Mouse (Mus musculus) megakaryocyte progenitor cell, adult 5-6 weeks (primary cell): ENCODE measurements around the gene Abcb1b. TPM values are rescaled to one million over a fixed set of nuclear protein-coding genes. Genes with fewer than 3 reads are reported as not detected.
"Not testable (repeated sequence)": the region's sequence is repeated elsewhere in the genome, so short reads cannot be mapped to it uniquely, and the experiment has no call there.

Experiments used
- ATAC-seq: replicated peaks from 2 replicates; pipeline ENCODE4 v1.8.0; 2016; ENCODE audit warnings: mild to moderate bottlenecking, moderate TSS enrichment, inconsistent platforms; ENCODE audit not compliant: poor library complexity
- total RNA-seq, 2 experiments: library from RNA; stranded (forward) in 1 of 2; stranded (reverse) in 1 of 2; fragments of 157-497, 149-512 nt in 1 of 2; fragments of 200-1000 nt in 1 of 2; gene quantifications; 2 replicates each; pipeline versions ENCODE4 v1.2.3 to v1.2.4; 2015 to 2017

The Abcb1b gene
- 11.4 and 17.3 TPM in 2 replicates for total RNA-seq (2015)
- 26.9 and 27.2 TPM in 2 replicates for total RNA-seq (2017)

DNA sequence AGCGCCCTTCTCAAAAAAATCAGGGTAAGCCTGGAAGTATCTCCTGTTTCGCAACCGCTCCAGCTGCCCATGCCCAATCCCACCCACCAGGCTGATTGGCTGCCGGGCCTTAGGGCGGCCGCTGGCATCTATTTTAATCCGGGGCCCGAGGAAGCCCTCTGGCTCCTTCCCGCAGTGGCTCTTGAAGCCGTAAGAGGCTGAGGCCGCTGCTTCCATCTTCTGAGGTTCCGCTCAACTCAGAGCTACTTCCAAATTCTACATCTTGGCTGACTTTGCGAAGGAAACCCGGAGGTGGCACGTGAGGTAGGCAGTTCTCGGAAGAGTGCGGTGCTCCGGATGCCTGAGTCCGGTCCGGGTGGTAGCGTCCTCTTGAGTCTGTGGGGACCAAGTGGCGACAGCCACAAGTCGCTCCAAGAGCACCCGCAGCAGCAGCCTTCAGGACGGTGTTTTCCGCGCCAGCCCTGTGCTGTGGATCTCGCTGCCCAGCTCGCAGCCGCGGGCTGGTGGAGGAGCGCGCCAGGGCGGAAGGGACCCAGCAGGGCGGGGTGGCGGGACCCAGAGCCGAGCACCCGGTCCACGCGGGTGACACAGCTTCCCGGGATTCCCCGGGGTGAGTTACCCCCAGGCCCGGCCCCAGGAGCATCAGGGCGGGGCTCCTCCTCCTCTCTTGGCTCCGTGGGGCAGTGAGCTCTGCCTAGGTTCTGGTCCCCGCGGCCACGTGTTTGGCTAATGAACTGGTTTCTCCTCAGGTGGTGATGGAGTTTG lies at the start of gene Abcb1b:
Gene Abcb1b, plus strand, starts transcription at position 161 of the 765 bp plus-strand sequence.
- ATAC-seq, result peak; percentile 85

DNA sequence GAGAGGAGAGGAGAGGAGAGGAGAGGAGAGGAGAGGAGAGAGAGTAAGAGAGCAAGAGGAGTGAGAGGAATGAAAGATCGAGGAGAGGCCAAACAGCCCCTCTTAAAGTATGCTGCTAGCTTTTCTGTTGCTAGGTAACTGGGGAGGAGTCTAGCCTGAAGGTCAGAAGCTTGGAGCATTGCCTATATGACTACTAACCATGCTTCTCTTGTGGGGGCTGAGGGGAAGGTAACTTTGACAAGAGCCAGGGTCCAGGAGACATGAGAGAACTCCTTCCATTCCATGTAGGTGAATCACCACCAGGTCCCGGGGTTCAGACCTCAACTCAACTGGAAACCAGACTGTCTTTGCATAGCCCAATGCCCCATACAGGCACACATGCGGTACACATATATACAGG lies 25.1 kb upstream of the Abcb1b start:
- no peak for ATAC-seq

DNA sequence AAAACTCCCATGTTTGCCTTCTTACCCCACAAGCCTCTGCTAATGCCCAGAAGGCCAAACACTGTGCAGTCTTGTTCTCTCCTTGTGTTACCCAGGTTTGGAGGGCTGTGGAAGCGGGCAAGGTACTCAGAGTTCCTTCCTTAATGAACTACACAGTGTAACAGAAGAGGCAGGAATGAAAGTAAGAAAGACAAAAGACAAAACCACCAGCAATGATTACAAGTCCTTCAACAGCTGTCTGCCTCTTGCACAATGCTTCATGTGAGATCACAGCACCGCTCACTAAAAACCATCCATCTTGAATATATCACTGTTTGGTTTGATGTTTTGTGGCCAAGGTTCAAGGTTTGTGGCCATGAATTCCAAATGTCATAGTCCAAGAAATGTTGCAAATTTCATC lies 19.6 kb upstream of the Abcb1b start:
- peak; percentile 61 for ATAC-seq

GRCm38 (mm10) chr5:8778751-8779150 lies 19.2 kb upstream of the Abcb1b start:
- no peak for ATAC-seq

GRCm38 (mm10) chr5:8792281-8792680 lies 5.7 kb upstream of the Abcb1b start:
- ATAC-seq, result no peak

- peak; percentile 11; the same call in 1 of the 2 replicates for ATAC-seq
Measured at GRCm38 (mm10) chr5:8798752-8799115, 787 bp downstream of the Abcb1b start.

DNA sequence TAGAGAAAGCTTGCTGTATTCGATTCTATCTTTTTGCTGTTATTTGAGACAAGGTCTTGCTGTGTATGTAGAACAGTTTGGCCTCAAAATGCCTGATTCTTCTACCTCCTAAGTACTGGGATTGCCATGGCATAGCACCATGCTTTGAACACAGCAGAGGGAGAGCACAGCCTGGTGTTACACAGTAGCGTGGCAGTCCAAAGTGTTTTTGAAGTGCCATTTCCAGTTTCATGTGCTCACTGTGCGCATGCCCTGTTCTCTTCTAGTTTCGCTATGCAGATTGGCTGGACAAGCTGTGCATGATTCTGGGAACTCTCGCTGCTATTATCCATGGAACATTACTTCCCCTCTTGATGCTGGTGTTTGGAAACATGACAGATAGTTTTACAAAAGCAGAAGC lies 7.8 kb downstream of the Abcb1b start:
- peak; percentile 67 for ATAC-seq

GRCm38 (mm10) chr5:8807137-8808004 lies 9.4 kb downstream of the Abcb1b start:
- peak; percentile 69 for ATAC-seq

- ATAC-seq, result no peak
Measured at GRCm38 (mm10) chr5:8813872-8814271, 15.9 kb downstream of the Abcb1b start.

- ATAC-seq, result no peak
Measured at GRCm38 (mm10) chr5:8819635-8820591, 22.0 kb downstream of the Abcb1b start.

DNA sequence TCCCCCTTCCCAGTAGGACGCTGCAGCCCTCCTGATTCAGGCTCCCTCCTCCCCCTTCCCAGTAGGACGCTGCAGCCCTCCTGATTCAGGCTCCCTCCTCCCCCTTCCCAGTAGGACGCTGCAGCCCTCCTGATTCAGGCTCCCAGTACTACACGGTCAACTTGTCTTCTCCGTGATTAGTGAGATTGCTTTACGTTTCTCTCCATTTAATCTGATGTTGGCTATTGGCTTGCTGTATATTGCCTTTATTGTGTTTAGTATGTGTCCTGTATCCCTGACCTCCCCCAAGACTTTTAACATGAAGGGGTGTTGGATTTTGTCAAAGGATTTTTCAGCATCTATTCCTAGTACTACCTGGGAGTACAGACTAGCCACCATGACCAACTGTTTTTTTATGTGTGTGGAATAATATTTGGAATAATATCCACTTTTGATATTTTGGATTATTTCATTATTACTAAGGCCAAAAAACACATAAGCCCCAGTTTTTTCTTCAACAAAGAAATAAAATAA lies 22.7 kb downstream of the Abcb1b start:
- ATAC-seq, result not testable (repeated sequence)

GRCm38 (mm10) chr5:8838661-8839438 lies 40.9 kb downstream of the Abcb1b start:
- no peak for ATAC-seq

DNA sequence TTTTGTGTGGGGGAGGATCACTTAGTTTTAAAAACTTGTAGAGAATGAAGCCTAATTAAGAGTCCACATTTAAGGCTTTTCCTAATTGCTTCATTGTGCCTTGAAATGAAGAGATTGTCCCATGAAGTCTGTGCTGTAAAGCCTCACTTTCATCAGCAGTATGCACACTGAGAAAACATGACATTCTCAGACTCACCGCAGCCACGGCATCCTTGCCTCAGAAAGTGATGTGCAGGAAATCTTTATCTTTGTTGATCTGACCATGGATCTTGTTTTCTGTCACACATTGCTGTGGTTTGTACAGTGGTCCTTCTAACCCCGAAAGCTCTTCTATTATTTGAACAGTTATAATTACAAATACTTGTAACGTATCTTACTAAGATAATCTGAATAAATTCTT lies 41.7 kb downstream of the Abcb1b start:
- no peak for ATAC-seq

DNA sequence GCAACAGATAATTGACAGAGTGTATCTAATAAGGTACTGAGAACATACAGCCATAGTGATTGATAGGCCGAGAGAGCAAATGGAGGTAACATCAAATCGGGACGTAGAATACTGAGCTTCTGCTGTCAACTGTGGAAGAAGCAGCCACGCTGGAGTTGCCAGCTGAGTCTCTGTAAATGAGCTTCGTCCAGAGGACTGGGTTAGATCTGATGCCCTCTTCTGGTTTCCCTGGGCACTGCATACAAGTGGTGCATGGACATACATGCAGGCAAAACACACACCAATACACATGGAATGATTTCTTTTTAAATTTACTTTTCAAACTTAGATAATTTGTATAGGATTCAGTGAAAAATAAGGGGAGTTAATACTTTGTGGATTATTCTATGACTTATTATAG lies 42.9 kb downstream of the Abcb1b start:
- peak; percentile 98 for ATAC-seq

DNA sequence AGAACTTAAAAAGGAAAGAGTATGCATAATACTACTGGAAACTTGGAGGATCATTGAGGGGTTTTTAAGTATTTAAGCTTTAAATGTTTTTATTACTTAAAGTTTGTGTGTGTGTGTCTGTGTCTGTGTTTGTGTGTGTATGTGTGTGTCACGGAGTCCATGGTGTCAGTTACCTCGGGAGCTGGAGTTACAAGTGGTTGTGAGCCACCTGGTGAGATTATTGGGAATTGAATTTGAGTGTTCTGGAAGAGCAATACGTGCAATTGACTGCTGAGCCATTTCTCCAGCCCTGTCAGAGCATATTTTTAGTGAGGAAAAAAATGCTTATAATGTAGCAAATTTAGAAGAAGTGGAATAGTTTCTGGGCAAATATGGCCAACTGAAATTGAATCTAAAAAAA lies 44.9 kb downstream of the Abcb1b start:
- no peak for ATAC-seq

- not testable (repeated sequence) for ATAC-seq
Measured at GRCm38 (mm10) chr5:8848607-8849575, 50.9 kb downstream of the Abcb1b start.

DNA sequence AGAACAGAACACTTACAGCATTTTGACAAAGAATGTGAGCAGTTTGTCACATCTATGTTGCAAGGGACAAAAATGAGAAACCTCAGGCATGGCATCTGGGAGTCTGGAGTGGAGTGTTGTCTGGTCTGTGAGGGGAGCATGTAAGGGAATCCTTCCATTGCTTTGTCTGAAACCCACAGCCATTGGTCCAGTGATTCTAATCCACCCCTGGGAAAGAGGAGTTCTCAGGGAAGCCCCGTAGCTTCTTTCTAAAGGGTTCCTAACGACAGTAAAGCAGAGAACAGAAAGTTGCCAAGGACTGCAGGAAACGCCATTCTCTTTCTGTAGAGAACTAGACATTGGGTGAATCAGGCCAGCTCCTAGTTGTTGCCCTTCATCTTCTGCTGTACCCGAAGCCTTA lies 52.9 kb downstream of the Abcb1b start:
- ATAC-seq, result no peak

DNA sequence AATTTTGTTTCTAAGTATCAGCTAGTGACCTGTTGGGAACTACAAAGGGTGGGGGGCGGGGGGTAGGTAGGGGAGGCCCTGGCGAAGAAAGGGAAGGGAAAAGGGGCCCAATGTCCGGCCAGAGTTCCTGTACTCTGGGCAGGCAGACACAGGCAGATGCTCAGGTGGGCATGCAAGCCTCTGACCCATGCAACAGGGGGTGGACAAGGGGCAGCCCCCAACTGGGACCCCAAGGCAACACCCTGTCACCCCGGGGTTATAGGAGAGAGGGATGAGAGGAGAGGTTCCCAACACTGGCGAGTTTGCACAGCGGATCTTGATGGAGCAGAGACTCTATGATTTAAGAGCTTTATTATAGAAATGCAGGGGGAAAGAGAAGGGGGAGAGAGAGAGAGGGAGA lies 59.3 kb downstream of the Abcb1b start:
- ATAC-seq, result no peak

GRCm38 (mm10) chr5:8861811-8862210 lies 63.9 kb downstream of the Abcb1b start:
- ATAC-seq, result no peak
